Mouse (Mus musculus) lung, adult 18-20 months (tissue): ENCODE data around the gene H2-M10.2.

Experiments used
- DNase-seq, 2 experiments: peaks; one replicate each; pipeline ENCODE4 v3.0.0; 2022; ENCODE audit warnings: mixed read lengths in 2 of 2

Gene H2-M10.2

DNA sequence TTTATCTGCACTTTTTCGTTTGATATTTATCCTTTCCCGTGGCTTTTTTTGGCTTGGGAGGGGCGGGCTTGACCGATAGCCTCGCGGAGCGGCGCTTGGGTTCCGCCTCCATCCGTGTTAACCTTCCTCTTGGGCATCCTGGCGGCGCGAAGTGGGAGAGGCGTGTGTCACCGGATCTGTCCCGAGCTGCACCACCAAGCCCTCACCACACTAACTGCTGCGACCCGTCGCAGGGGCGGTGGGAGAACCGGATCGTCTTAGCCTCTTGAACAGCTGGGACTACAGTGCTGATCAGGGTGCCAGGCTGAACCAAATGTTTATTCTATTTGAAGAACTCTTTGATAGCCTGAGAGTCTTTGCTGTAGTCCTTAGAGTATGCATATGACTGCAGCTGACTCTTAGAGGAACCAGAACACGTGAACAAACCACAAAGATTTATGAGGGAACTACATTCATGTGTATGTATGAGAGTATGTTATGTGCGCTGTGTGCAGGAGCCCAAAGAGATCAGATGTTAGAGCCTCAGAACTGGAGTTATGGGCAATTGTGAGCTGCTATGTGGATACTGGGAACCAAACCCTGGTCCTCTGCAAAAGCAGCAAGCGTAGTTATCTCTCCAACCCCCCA, 33.9 kb downstream of the H2-M10.2 start:
- peak; percentile 38 to 45 for DNase-seq

DNA sequence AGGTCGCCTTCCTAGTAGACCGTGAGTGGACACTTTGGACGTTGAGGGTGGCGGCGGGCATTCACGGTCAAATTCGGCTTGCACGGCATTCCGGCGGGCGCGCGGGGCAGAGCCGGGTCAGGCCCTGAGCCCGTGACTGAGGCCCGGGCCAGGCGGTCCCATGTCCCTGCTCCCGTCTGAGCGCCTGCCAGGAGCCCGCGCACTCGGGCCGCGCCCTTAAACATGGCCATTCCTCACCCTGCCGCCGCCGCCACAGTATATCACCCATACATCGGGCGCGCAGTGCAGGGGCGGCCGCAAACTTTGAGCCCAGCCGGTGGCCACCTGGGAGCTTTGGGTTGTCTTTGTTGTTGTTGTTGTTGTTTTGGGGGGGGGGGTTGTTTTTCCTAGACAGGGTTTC, 37.4 kb downstream of the H2-M10.2 start:
- no peak for DNase-seq

DNA sequence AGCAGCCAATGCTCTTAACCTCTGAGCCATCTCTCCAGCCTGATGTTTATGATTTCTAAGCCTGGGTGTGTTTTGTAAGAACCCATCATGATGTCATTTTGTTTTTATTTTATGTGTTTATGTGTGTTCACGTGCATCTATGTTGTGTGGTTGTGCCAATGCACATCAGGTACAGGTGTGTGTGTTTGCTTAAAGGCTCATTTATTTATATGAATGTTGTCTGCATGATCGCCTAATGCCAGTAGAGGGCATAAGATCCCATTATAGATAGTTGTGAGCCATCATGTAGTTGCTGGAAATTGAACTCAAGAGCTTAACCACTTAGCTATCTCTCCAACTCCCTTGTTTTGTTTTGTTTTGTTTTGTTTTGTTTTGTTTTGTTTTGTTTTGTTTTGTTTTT, 40.5 kb downstream of the H2-M10.2 start:
- no peak for DNase-seq

DNA sequence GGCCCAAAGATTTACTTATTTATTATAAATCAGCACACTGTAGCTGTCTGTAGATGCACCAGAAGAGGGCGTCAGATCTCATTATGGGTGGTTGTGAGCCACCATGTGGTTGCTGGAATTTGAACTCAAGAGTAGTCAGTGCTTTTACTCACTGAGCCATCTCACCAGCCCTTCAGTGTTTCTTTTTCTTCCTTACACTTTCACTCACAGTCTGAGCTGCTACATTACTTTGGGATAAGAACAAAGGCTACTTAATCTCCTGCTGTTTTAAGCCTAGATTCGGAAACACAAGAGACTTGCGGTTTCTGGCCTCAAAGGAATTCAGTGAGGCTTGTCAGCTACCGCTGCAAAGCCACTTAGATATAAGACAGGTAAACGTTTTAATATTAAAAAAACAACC, 42.3 kb downstream of the H2-M10.2 start:
- no peak for DNase-seq

- DNase-seq: no peak
These were observed 45.6 kb downstream of the H2-M10.2 start for GRCm38 (mm10) chr17:36240637-36241213.

DNA sequence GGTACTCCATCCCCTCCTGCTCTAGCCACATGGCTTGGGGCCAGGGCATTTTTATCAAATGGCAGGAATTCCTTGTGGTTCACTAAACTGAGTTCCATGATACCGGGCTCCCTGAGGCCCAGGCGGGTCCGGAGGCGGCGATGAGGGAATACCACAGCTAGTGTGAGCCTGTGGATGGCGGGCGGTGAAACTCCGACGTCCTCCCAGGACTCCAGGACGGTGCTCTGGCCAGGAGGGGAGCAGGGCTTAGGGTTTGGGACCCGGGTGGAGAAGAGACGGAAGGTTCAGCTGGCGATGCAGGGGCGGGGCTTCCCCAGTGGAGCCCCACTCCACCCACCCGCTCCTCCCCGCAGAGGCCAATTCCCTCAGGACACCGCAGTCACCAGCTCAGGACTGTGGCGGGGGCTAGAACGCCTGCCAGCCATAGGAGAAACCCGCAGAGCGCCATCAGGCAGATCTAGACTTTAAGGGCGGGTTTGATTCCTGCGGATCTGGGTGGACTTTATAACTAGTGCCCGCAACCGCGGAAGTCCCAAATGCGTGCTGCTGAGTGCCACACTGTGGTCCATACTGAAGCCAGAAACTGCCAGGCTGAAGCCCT, 48.9 kb downstream of the H2-M10.2 start:
- DNase-seq: no peak

DNA sequence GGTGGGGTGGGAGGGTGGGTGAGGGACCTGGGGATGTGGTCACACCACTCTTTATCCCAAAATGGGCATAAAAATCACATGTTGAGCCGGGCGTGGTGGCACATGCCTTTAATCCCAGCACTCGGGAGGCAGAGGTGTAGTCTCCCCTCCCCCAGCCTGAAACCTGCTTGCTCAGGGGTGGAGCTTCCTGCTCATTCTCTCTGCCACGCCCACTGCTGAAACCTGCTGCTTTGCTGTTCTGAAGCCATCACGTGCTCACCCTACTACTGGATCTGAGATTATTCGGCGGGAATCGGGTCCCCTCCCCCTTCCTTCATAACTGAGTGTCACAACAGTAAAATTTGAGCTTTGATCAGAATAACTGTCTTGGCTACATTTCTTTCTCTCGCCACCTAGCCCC, 51.0 kb downstream of the H2-M10.2 start:
- DNase-seq: peak; percentile 52 to 67
